Mouse (Mus musculus) ES-E14 (cell line): ENCODE results near the gene Osbpl10.

Source experiments
- CHD2 ChIP-seq: IDR thresholded peaks from 2 replicates; pipeline ENCODE4 v1.6.1; 2014; ENCODE audit warnings: mild to moderate bottlenecking, low read depth, low read length, inconsistent platforms
- HCFC1 ChIP-seq: IDR thresholded peaks from 2 replicates; pipeline ENCODE4 v1.6.1; 2012; ENCODE audit warnings: low read length, inconsistent platforms, borderline replicate concordance; ENCODE audit not compliant: insufficient read depth
- MAFK ChIP-seq: IDR thresholded peaks from 2 replicates; pipeline ENCODE4 v1.6.1; 2014; ENCODE audit warnings: mild to moderate bottlenecking, low read depth, low read length, inconsistent platforms; ENCODE audit not compliant: insufficient read depth
- ZC3H11A ChIP-seq: IDR thresholded peaks from 2 replicates; pipeline ENCODE4 v1.6.1; 2012; ENCODE audit warnings: low read depth, mild to moderate bottlenecking, inconsistent platforms, low read length, borderline replicate concordance
- ZNF384 ChIP-seq: IDR thresholded peaks from 2 replicates; pipeline ENCODE4 v1.6.1; 2012; ENCODE audit warnings: low read depth, low read length, inconsistent platforms

- TF ChIP-seq HCFC1 (no peak), ZC3H11A (no peak), ZNF384 (no peak), CHD2 (no peak), MAFK (no peak)
Observed at GRCm38 (mm10) chr9:115046701-115047100, 68.3 kb downstream of the Osbpl10 start.
